8 mouse cellular contexts compared by ENCODE assay signal in the genomic region with DNA sequence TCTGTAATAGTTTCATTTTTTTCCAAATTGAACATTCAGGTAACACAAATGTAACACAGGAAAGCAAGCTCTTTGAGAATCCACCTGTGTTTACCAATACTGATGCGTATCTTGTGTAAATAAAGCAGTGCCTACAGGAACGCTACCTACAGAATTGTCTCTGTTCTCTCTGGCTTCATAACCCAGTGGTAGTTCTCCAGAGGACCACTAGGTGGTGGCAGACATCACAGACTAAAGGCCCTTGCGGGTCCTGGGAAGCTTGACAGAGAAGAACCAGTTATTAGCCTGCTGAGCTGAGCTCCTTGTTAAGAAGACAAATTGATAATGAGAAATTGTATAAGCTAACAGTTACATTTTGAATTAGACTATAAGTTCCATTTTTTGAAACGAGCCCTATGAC. TPM values are rescaled to one million over a fixed set of nuclear protein-coding genes. Genes with fewer than 3 reads are reported as not detected.
DNase-seq lines count a peak whose midpoint lies in the region; ATAC-seq and TF ChIP-seq lines count a peak whose summit lies in the region.

No protein-coding gene starts in this region.

- no peaks in the 10 kb centered on the region for H3K27me3 ChIP-seq in forebrain, embryonic 14.5 days (replicated peaks; ENCODE audit: control insufficient read depth, insufficient read depth, low read length)
- no peaks in the 10 kb centered on the region for H3K27me3 ChIP-seq in intestine, postnatal 0 days (replicated peaks; ENCODE audit: control insufficient read depth, insufficient read depth, low read length)
- no peaks in the 10 kb centered on the region for H3K27me3 ChIP-seq in limb, embryonic 14.5 days (ENCODE audit: control insufficient read depth, insufficient read depth, low read length)
- no peaks in the 10 kb centered on the region for H3K27me3 ChIP-seq in midbrain, postnatal 0 days (ENCODE audit: insufficient read depth, low read length)

- H3K4me3 ChIP-seq in forebrain, embryonic 14.5 days (ENCODE audit: low read depth, low read length), result no peak overlapping the region
- H3K4me3 ChIP-seq in intestine, postnatal 0 days (ENCODE audit: low read depth, low read length), result no peak overlapping the region
- no peak overlapping the region for H3K4me3 ChIP-seq in limb, embryonic 14.5 days (replicated peaks; ENCODE audit: low read length)
- no peak overlapping the region for H3K4me3 ChIP-seq in midbrain, postnatal 0 days (ENCODE audit: low read depth, low read length)

- TF ChIP-seq POLR2A in limb, embryonic 14.5 days (IDR thresholded peaks at IDR 0.05; ENCODE audit: borderline replicate concordance, extremely low read depth, insufficient read depth, insufficient read length), result no peak

- H3K36me3 ChIP-seq in forebrain, embryonic 14.5 days (ENCODE audit: control insufficient read depth, insufficient read depth, low read length), result peaks cover 60% of the 10 kb centered on the region
- peaks cover 24% of the 10 kb centered on the region for H3K36me3 ChIP-seq in intestine, postnatal 0 days (ENCODE audit: control insufficient read depth, insufficient read depth)
- H3K36me3 ChIP-seq in limb, embryonic 14.5 days (ENCODE audit: control insufficient read depth, insufficient read depth, low read length), result peaks cover 65% of the 10 kb centered on the region
- H3K36me3 ChIP-seq in midbrain, postnatal 0 days (ENCODE audit: insufficient read depth, low read length), result peaks cover 29% of the 10 kb centered on the region

- peak; percentile 77 for ATAC-seq in forebrain, embryonic 14.5 days
- peak; percentile 55; the same call in 1 of the 2 replicates for ATAC-seq in intestine, postnatal 0 days
- ATAC-seq in limb, embryonic 14.5 days (ENCODE audit: low FRiP score, low read depth), result peak; percentile 54; the same call in 1 of the 2 replicates
- ATAC-seq in midbrain, postnatal 0 days (ENCODE audit: low FRiP score), result peak; percentile 76

- TF ChIP-seq CTCF in intestine, postnatal 0 days (IDR thresholded peaks at IDR 0.05; ENCODE audit: low read depth), result peak; percentile 97
- TF ChIP-seq CTCF in midbrain, postnatal 0 days (IDR thresholded peaks at IDR 0.05), result peak; percentile 97

- H3K9me3 ChIP-seq in forebrain, embryonic 14.5 days (replicated peaks; ENCODE audit: control insufficient read depth, low read length), result no peaks in the 10 kb centered on the region
- H3K9me3 ChIP-seq in intestine, postnatal 0 days (ENCODE audit: control insufficient read depth), result no peaks in the 10 kb centered on the region
- H3K9me3 ChIP-seq in limb, embryonic 14.5 days (ENCODE audit: control insufficient read depth, low read length), result no peaks in the 10 kb centered on the region
- no peaks in the 10 kb centered on the region for H3K9me3 ChIP-seq in midbrain, postnatal 0 days (ENCODE audit: low read length)

- 29% methylated on average over 4 of the region's 4 CpGs for WGBS in forebrain, embryonic 14.5 days
- WGBS in intestine, postnatal 0 days, result 21% methylated on average over 4 of the region's 4 CpGs
- WGBS in limb, embryonic 14.5 days, result 36% methylated on average over 4 of the region's 4 CpGs
- WGBS in midbrain, postnatal 0 days, result 30% methylated on average over 4 of the region's 4 CpGs

- no peak overlapping the region for H3K9ac ChIP-seq in forebrain, embryonic 14.5 days (ENCODE audit: low read length)
- H3K9ac ChIP-seq in intestine, postnatal 0 days (ENCODE audit: low read depth, low read length), result no peak overlapping the region
- H3K9ac ChIP-seq in limb, embryonic 14.5 days (ENCODE audit: low read depth, low read length, severe bottlenecking), result no peak overlapping the region
- no peak overlapping the region for H3K9ac ChIP-seq in midbrain, postnatal 0 days (replicated peaks; ENCODE audit: low read length, poor library complexity, severe bottlenecking)

- no peak overlapping the region for H3K27ac ChIP-seq in forebrain, embryonic 14.5 days (ENCODE audit: low read depth, low read length)
- H3K27ac ChIP-seq in intestine, postnatal 0 days (ENCODE audit: low read depth, low read length), result no peak overlapping the region
- no peak overlapping the region for H3K27ac ChIP-seq in limb, embryonic 14.5 days (replicated peaks; ENCODE audit: low read depth, low read length)
- no peak overlapping the region for H3K27ac ChIP-seq in midbrain, postnatal 0 days (ENCODE audit: low read depth, low read length)

- H3K4me1 ChIP-seq in forebrain, embryonic 14.5 days (ENCODE audit: control insufficient read depth, insufficient read depth, low read length), result no peaks in the 10 kb centered on the region
- no peaks in the 10 kb centered on the region for H3K4me1 ChIP-seq in intestine, postnatal 0 days (replicated peaks; ENCODE audit: control insufficient read depth, insufficient read depth, low read length)
- H3K4me1 ChIP-seq in limb, embryonic 14.5 days (ENCODE audit: control insufficient read depth, insufficient read depth, low read length), result no peaks in the 10 kb centered on the region
- H3K4me1 ChIP-seq in midbrain, postnatal 0 days (ENCODE audit: insufficient read depth, low read length), result no peaks in the 10 kb centered on the region

- H3K4me2 ChIP-seq in forebrain, embryonic 14.5 days (ENCODE audit: low read length), result no peak overlapping the region
- no peak overlapping the region for H3K4me2 ChIP-seq in intestine, postnatal 0 days (replicated peaks; ENCODE audit: low read depth)
- no peak overlapping the region for H3K4me2 ChIP-seq in limb, embryonic 14.5 days (replicated peaks; ENCODE audit: low read depth, low read length, severe bottlenecking)
- no peak overlapping the region for H3K4me2 ChIP-seq in midbrain, postnatal 0 days (ENCODE audit: low read depth, low read length, poor library complexity, severe bottlenecking)

- DNase-seq in urinary bladder, postnatal 25 days (ENCODE audit: low spot score), result peak; percentile 38
- no peak for DNase-seq in urinary bladder, adult 2 months (ENCODE audit: low spot score)
- DNase-seq in cerebellum, adult 11 months, result peak; percentile 65
- DNase-seq in forebrain, embryonic 14.5 days (ENCODE audit: low spot score), result peak; percentile 89
- peak; percentile 70 for DNase-seq in limb, embryonic 14.5 days (ENCODE audit: low spot score)
- DNase-seq in midbrain, postnatal 0 days (ENCODE audit: low spot score), result peak; percentile 89
- peak; percentile 66 for DNase-seq in testis, postnatal 10 days (ENCODE audit: low spot score)

RNA-seq across cellular contexts. Expression of a gene that starts 30.0 kb away (rescaled TPM):
- 60.0 and 69.5 TPM in 2 replicates for polyA plus RNA-seq in urinary bladder, adult 2 months (2012; rRNA removed)
- polyA plus RNA-seq in forebrain, embryonic 14.5 days (2014; fragmentation: Nextera tagmentation; extraction: Ambion mirVana), result 199 and 213 TPM in 2 replicates
- 79.6 and 82.2 TPM in 2 replicates for polyA plus RNA-seq in intestine, postnatal 0 days (2015; fragmentation: Nextera tagmentation; extraction: Ambion mirVana)
- polyA plus RNA-seq in limb, embryonic 14.5 days (2012; rRNA removed), result 61.7 and 63.5 TPM in 2 replicates
- 75.9 and 83.1 TPM in 2 replicates for polyA plus RNA-seq in limb, embryonic 14.5 days (2014; fragmentation: Nextera tagmentation; extraction: Ambion mirVana)
- total RNA-seq in midbrain, postnatal 0 days (2014; rRNA removed), result 71.6 and 95.1 TPM in 2 replicates
- 210 and 215 TPM in 2 replicates for polyA plus RNA-seq in midbrain, postnatal 0 days (2015; fragmentation: Nextera tagmentation; extraction: Ambion mirVana)
